Mouse (Mus musculus): Measurements from ENCODE around the gene Cdca7.

The Cdca7 gene

GRCm38 (mm10) chr2:72475797-72476485, at the start of gene Cdca7:
Gene Cdca7, plus strand, starts transcription at chr2:72476159.
- in situ Hi-C loops (cut with MboI, MseI): no loop called here

- in situ Hi-C loops (cut with MboI, MseI): loop anchor here in 1 of 2 experiments (10.0 kb wide), 1 partner anchor 1208 kb away; no protein-coding TSS in a partner anchor
Measured at GRCm38 (mm10) chr2:72426776-72427175, 49.2 kb upstream of the Cdca7 start.

GRCm38 (mm10) chr2:72427288-72427687, 48.7 kb upstream of the Cdca7 start:
- in situ Hi-C loops (cut with MboI, MseI): loop anchor here in 1 of 2 experiments (10.0 kb wide), 1 partner anchor 1208 kb away; no protein-coding TSS in a partner anchor

GRCm38 (mm10) chr2:72438941-72439533, 36.9 kb upstream of the Cdca7 start:
- in situ Hi-C loops (cut with MboI, MseI): no loop called here

- in situ Hi-C loops (cut with MboI, MseI): no loop called here
Measured at GRCm38 (mm10) chr2:72441010-72441409, 34.9 kb upstream of the Cdca7 start.

- in situ Hi-C loops (cut with MboI, MseI): no loop called here
Measured at GRCm38 (mm10) chr2:72442825-72443224, 33.1 kb upstream of the Cdca7 start.

GRCm38 (mm10) chr2:72443960-72444359, 32.0 kb upstream of the Cdca7 start:
- in situ Hi-C loops (cut with MboI, MseI): no loop called here

GRCm38 (mm10) chr2:72446106-72446505, 29.9 kb upstream of the Cdca7 start:
- in situ Hi-C loops (cut with MboI, MseI): no loop called here

- in situ Hi-C loops (cut with MboI, MseI): no loop called here
Measured at GRCm38 (mm10) chr2:72446615-72447014, 29.3 kb upstream of the Cdca7 start.

GRCm38 (mm10) chr2:72453563-72453962, 22.4 kb upstream of the Cdca7 start:
- in situ Hi-C loops (cut with MboI, MseI): loop anchor here in 1 of 2 experiments (10.0 kb wide), 1 partner anchor 959 kb away; no protein-coding TSS in a partner anchor

GRCm38 (mm10) chr2:72456189-72456588, 19.8 kb upstream of the Cdca7 start:
- in situ Hi-C loops (cut with MboI, MseI): loop anchor here in 1 of 2 experiments (10.0 kb wide), 1 partner anchor 961 kb away; no protein-coding TSS in a partner anchor

GRCm38 (mm10) chr2:72464376-72465014, 11.5 kb upstream of the Cdca7 start:
- in situ Hi-C loops (cut with MboI, MseI): no loop called here

- in situ Hi-C loops (cut with MboI, MseI): no loop called here
Measured at GRCm38 (mm10) chr2:72467604-72468003, 8.4 kb upstream of the Cdca7 start.

GRCm38 (mm10) chr2:72471415-72472070, 4.4 kb upstream of the Cdca7 start:
- in situ Hi-C loops (cut with MboI, MseI): no loop called here

- in situ Hi-C loops (cut with MboI, MseI): no loop called here
Measured at GRCm38 (mm10) chr2:72474531-72475287, 1.2 kb upstream of the Cdca7 start.

GRCm38 (mm10) chr2:72475423-72475796, 549 bp upstream of the Cdca7 start:
- in situ Hi-C loops (cut with MboI, MseI): no loop called here

GRCm38 (mm10) chr2:72476486-72477211, 690 bp downstream of the Cdca7 start:
- in situ Hi-C loops (cut with MboI, MseI): no loop called here

- in situ Hi-C loops (cut with MboI, MseI): no loop called here
Measured at GRCm38 (mm10) chr2:72477221-72477620, 1.3 kb downstream of the Cdca7 start.

- in situ Hi-C loops (cut with MboI, MseI): no loop called here
Measured at GRCm38 (mm10) chr2:72478176-72478575, 2.2 kb downstream of the Cdca7 start.

- in situ Hi-C loops (cut with MboI, MseI): no loop called here
Measured at GRCm38 (mm10) chr2:72478921-72479320, 3.0 kb downstream of the Cdca7 start.

GRCm38 (mm10) chr2:72479818-72480217, 3.9 kb downstream of the Cdca7 start:
- in situ Hi-C loops (cut with MboI, MseI): no loop called here

Data from T-helper 17 cell (primary cell).